Mouse (Mus musculus) heart, adult 2 months (tissue): ENCODE data around the gene Acot12.

Source experiments
- CTCF ChIP-seq: fragments of 200-600 bp; IDR thresholded peaks from 2 replicates; pipeline ENCODE4 v1.8.1; 2022; ENCODE audit warnings: antibody characterized with exemption, mild to moderate bottlenecking, moderate library complexity
- POLR2A ChIP-seq: fragments of 200-500 bp; IDR thresholded peaks from 2 replicates; pipeline ENCODE4 v1.6.1; 2011; ENCODE audit warnings: mild to moderate bottlenecking, low read depth, low read length, control low read depth; ENCODE audit not compliant: insufficient read depth

- TF ChIP-seq POLR2A: no peak
- TF ChIP-seq CTCF: no peak
Measured at GRCm38 (mm10) chr13:91702337-91702736, 39.0 kb upstream of the Acot12 start.
